Mouse (Mus musculus): ENCODE results near the gene Tstd2.

DNA sequence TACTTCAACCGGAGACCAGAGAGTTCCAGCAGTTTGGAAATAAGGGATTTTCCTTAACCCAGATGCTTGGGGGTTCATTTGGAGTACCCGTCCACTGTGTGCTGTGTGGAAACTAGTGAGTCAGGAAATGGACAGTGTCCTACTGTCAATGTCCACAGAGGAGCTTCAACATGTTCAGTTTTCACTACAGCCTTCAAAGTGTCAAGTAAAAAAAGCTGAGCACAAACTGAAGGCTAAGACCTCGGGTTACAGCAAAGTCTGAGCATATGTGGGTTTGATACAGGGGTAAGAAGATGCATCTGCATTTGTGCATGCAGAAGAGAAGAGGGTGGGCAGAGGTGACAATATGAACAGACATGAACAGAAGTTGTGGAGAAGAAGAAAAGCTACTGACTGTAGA is 17.7 kb downstream of the Tstd2 start:
- TF ChIP-seq CTCF (IDR thresholded peaks at IDR 0.05 in 2 of 3, conservative IDR thresholded peaks at IDR 0.05 in 1 of 3; ENCODE audit: control insufficient read depth in 1 of 3, insufficient read depth in 1 of 3, low read depth in 2 of 3, low read length in 3 of 3, poor library complexity in 1 of 3, severe bottlenecking in 1 of 3) (no peak), POLR2A (IDR thresholded peaks at IDR 0.05; ENCODE audit: control insufficient read depth in 1 of 2, insufficient read depth in 1 of 2, low read depth in 1 of 2, low read length in 2 of 2, poor library complexity in 1 of 2) (no peak), TAL1 (IDR thresholded peaks at IDR 0.05; ENCODE audit: low read length) (no peak), ETS1 (IDR thresholded peaks at IDR 0.05; ENCODE audit: low read depth, low read length) (no peak), POLR2AphosphoS2 (IDR thresholded peaks at IDR 0.05; ENCODE audit: low read length) (no peak)

Measured in MEL (cell line).